Mouse (Mus musculus): ENCODE results near the gene Fos. TPM values are rescaled to one million over a fixed set of nuclear protein-coding genes. Genes with fewer than 3 reads are reported as not detected.
A peak's percentile ranks its signal among the peaks of the same experiment; 100 is the strongest.

Fos gene
- polyA plus RNA-seq, 1 experiment from 2014 or later: 11.2 TPM

DNA sequence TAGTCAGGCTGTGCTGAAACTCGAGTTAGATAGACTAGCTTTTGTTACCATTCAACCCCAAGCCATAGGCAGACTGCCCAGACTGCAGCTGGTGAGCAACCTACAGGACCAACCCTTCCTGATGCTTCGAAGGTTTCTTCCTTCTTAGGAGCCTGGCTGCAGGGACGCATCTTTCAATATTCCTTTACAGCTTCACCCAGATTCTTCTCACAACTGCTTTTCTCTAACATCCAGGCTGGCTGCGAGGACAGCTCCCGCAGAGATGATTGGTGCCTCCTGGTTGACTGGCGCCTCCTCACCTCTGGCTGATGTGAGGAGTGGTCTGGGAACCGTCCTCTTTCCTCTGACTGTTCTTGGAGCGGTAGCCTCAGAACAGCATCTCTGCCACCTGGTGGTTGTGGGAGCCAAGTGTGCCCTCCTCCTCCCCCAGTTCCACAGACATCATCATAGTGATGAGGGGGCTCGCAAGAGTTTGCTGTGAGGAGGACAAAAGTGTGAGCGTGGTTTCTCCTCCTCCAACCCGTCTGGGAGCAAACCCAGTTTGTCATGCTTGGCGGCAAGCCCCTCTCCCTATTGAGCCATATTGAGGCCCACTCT lies 14.0 kb downstream of the Fos start:
- ATAC-seq (ENCODE audit: low read depth): peak; percentile 26; the same call in 1 of the 2 replicates
- 2% methylated on average over 12 of the region's 12 CpGs for WGBS
- H3K27me3 ChIP-seq (replicated peaks; ENCODE audit: control insufficient read depth, insufficient read depth, low read length): no peaks in the 10 kb centered on the region
- H3K4me3 ChIP-seq (ENCODE audit: low read depth, low read length): peak overlapping the region; percentile 62
- no peak overlapping the region; the same call in none of the 2 replicates for H3K9ac ChIP-seq (ENCODE audit: low read depth, low read length)
- peaks cover 12% of the 10 kb centered on the region for H3K4me1 ChIP-seq (ENCODE audit: control insufficient read depth, insufficient read depth, low read length)
- peak overlapping the region; percentile 53; the same call in 1 of the 2 replicates for H3K27ac ChIP-seq (replicated peaks; ENCODE audit: low read depth, low read length)
- H3K36me3 ChIP-seq (ENCODE audit: control insufficient read depth, insufficient read depth, low read length): no peaks in the 10 kb centered on the region
- H3K9me3 ChIP-seq (ENCODE audit: control insufficient read depth, low read length): no peaks in the 10 kb centered on the region
- peak overlapping the region; percentile 96 for H3K4me2 ChIP-seq (ENCODE audit: low read depth, low read length)
- peak; percentile 85 for DNase-seq (ENCODE audit: low spot score)

DNA sequence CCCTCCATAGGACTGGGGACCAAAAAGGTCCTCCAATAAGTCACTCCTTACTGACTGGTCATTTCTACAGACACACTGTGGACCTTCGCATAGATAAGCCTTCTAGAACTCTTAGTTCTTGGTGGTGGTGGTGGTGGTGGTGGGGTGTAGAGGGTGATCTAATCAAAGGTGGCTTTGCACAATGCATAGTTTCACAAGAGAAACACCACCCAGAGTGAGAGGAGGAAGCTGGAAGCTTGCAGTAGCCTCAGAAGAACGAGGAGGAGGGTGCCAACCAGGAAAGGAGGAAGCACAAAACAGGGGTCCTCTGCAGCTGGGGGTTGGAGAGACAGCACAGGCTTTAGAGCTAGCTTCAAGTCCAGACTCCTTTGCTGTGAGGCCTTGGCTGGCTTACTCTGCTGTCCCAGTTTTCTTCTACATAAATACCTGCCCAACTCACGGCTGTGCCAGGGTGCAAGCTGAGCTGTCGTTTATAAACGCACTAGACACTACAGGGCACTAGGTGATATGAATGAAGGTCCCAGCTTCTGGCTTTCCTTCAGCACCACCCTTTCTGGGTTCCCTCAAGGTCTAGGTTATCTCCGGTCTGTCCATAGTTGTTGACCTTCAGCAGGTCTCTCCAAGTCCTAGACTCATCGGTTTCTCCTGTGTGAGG lies 15.7 kb downstream of the Fos start:
- no peak for ATAC-seq (ENCODE audit: low read depth)
- WGBS: 80% methylated on average over 7 of the region's 7 CpGs
- H3K4me3 ChIP-seq (ENCODE audit: low read depth, low read length): no peak overlapping the region

DNA sequence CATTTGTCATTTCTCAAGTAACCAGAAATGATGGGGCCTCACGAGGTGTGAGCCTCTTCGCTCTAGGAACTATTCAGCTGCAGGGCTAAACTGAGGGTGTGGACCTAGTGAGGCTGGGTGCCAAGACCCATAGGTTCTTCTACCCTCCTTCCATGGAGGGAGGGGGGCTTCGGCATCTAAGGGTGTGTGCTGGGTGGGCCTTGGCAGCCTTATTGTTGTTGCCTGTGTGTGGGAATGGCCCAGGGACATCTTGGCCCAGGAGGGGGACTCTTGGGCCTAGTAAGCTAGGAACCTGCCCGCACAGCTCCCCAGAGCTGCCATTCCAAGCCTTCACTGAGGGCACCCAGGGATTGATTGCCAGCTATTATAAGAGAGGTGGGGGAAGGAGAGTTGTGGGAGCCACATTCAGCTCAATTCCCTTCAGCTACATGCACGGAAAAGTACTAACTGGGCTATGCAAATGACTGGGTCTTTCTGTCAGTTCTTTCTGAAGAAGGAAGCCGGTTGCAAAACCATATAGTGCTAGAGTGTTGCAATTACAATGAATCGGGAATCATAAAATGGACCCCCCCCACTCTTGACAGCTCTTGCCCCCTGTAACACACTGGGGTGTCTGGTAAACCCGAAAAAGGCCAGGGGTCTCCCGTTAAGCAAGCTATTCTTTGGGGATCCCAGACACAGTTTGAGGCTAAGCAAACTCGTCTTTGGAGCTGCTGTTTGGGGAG lies 16.6 kb downstream of the Fos start:
- Histone ChIP-seq H3K36me3 (ENCODE audit: control insufficient read depth, insufficient read depth, low read length) (no peaks in the 10 kb centered on the region), H3K27me3 (replicated peaks; ENCODE audit: control insufficient read depth, insufficient read depth, low read length) (no peaks in the 10 kb centered on the region), H3K9me3 (ENCODE audit: control insufficient read depth, low read length) (no peaks in the 10 kb centered on the region), H3K4me3 (ENCODE audit: low read depth, low read length) (no peak overlapping the region), H3K9ac (ENCODE audit: low read depth, low read length) (no peak overlapping the region), H3K4me2 (ENCODE audit: low read depth, low read length) (no peak overlapping the region), H3K27ac (replicated peaks; ENCODE audit: low read depth, low read length) (0 out of 2 replicates have a peak overlapping the region, but pooled peaks have one; percentile 24), H3K4me1 (ENCODE audit: control insufficient read depth, insufficient read depth, low read length) (peaks cover 12% of the 10 kb centered on the region)
- ATAC-seq (ENCODE audit: low read depth) (no peak), DNase-seq (ENCODE audit: low spot score) (peak; percentile 54)
- WGBS: 66% methylated on average over 10 of the region's 10 CpGs

More for the DNA sequence above, 15.7 kb downstream of the Fos start:
- Histone ChIP-seq H3K36me3 (ENCODE audit: control insufficient read depth, insufficient read depth, low read length) (no peaks in the 10 kb centered on the region), H3K4me1 (ENCODE audit: control insufficient read depth, insufficient read depth, low read length) (peaks cover 12% of the 10 kb centered on the region), H3K27ac (replicated peaks; ENCODE audit: low read depth, low read length) (no peak overlapping the region), H3K4me2 (ENCODE audit: low read depth, low read length) (no peak overlapping the region), H3K9ac (ENCODE audit: low read depth, low read length) (no peak overlapping the region), H3K9me3 (ENCODE audit: control insufficient read depth, low read length) (no peaks in the 10 kb centered on the region), H3K27me3 (replicated peaks; ENCODE audit: control insufficient read depth, insufficient read depth, low read length) (no peaks in the 10 kb centered on the region)
- DNase-seq (ENCODE audit: low spot score): no peak

DNA sequence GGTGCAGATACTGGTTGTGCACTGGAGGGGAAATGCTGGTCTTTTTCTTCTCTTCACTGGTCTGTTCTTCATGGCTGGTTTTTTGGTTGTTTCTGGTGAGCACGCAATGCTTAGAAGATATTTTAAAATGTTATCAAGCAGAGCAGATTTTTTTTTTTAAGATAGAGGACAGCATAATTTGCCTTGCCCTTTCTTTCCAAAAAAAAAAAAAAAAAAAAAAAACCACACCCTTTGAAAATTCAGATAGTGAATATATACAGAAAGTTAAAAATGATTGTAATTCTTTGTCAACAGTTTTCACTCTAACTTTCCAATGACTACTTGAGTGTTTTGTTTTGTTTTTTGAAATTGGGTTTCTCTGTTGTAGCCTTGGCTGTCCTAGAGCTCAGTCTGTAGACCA lies 17.3 kb downstream of the Fos start:
- ATAC-seq (ENCODE audit: low read depth) (no peak), DNase-seq (ENCODE audit: low spot score) (no peak)
- WGBS: 91% methylated on average over 1 of the region's 1 CpGs
- H3K9ac ChIP-seq (ENCODE audit: low read depth, low read length): no peak overlapping the region
- no peaks in the 10 kb centered on the region for H3K27me3 ChIP-seq (replicated peaks; ENCODE audit: control insufficient read depth, insufficient read depth, low read length)
- H3K4me1 ChIP-seq (ENCODE audit: control insufficient read depth, insufficient read depth, low read length): peaks cover 12% of the 10 kb centered on the region
- no peak overlapping the region for H3K4me2 ChIP-seq (ENCODE audit: low read depth, low read length)
- H3K4me3 ChIP-seq (ENCODE audit: low read depth, low read length): no peak overlapping the region
- H3K36me3 ChIP-seq (ENCODE audit: control insufficient read depth, insufficient read depth, low read length): no peaks in the 10 kb centered on the region
- 0 out of 2 replicates have a peak overlapping the region, but pooled peaks have one; percentile 24 for H3K27ac ChIP-seq (replicated peaks; ENCODE audit: low read depth, low read length)
- H3K9me3 ChIP-seq (ENCODE audit: control insufficient read depth, low read length): no peaks in the 10 kb centered on the region

DNA sequence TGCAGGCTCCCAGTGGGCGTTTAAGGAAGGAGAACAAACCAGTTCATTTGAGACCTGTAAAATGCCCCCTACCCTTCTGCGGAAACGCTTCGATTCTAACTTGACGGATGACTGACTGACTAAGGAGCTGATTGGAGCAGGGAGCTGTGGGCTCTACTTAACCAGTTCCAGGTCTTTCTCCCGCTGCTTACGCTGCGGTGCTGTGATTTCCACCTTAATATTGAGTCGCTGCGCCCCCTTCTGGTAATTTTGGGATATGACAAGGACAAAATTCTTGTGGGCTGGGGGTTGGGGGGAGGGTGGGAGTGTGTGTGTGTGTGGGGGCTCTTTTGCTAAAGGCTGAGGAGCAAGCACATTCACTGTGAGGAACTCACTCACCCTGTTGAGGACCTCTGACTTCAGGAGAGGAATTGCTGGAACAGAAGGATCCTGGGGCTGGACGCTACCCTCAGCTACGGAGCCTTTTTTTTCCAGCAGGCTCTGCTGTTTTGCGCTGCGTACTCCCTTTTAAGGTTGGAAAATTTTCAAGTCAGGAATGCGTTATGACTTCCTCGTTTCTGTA lies 18.5 kb downstream of the Fos start:
- DNase-seq (ENCODE audit: low spot score) (peak; percentile 95), ATAC-seq (ENCODE audit: low read depth) (peak; percentile 78)
- Histone ChIP-seq H3K4me3 (ENCODE audit: low read depth, low read length) (peak overlapping the region; percentile 20), H3K36me3 (ENCODE audit: control insufficient read depth, insufficient read depth, low read length) (no peaks in the 10 kb centered on the region), H3K4me2 (ENCODE audit: low read depth, low read length) (peak overlapping the region; percentile 54), H3K9ac (ENCODE audit: low read depth, low read length) (peak overlapping the region; percentile 34; the same call in 1 of the 2 replicates), H3K27ac (replicated peaks; ENCODE audit: low read depth, low read length) (no peak overlapping the region), H3K27me3 (replicated peaks; ENCODE audit: control insufficient read depth, insufficient read depth, low read length) (no peaks in the 10 kb centered on the region), H3K4me1 (ENCODE audit: control insufficient read depth, insufficient read depth, low read length) (peaks cover 5% of the 10 kb centered on the region), H3K9me3 (ENCODE audit: control insufficient read depth, low read length) (no peaks in the 10 kb centered on the region)
- 22% methylated on average over 16 of the region's 16 CpGs for whole genome bisulfite sequencing

GRCm38 (mm10) chr12:85496336-85496735 lies 22.6 kb downstream of the Fos start:
- H3K36me3 ChIP-seq (ENCODE audit: control insufficient read depth, insufficient read depth, low read length): no peaks in the 10 kb centered on the region
- H3K27me3 ChIP-seq (replicated peaks; ENCODE audit: control insufficient read depth, insufficient read depth, low read length): no peaks in the 10 kb centered on the region
- no peaks in the 10 kb centered on the region for H3K4me1 ChIP-seq (ENCODE audit: control insufficient read depth, insufficient read depth, low read length)
- no peak for DNase-seq (ENCODE audit: low spot score)
- H3K27ac ChIP-seq (replicated peaks; ENCODE audit: low read depth, low read length): no peak overlapping the region
- WGBS: 85% methylated on average over 7 of the region's 7 CpGs
- H3K9me3 ChIP-seq (ENCODE audit: control insufficient read depth, low read length): no peaks in the 10 kb centered on the region
- no peak overlapping the region for H3K4me3 ChIP-seq (ENCODE audit: low read depth, low read length)
- no peak for ATAC-seq (ENCODE audit: low read depth)
- H3K4me2 ChIP-seq (ENCODE audit: low read depth, low read length): no peak overlapping the region
- no peak overlapping the region for H3K9ac ChIP-seq (ENCODE audit: low read depth, low read length)

- peak; percentile 81 for DNase-seq (ENCODE audit: low spot score)
- Histone ChIP-seq H3K9me3 (ENCODE audit: control insufficient read depth, low read length) (no peaks in the 10 kb centered on the region), H3K4me3 (ENCODE audit: low read depth, low read length) (no peak overlapping the region), H3K36me3 (ENCODE audit: control insufficient read depth, insufficient read depth, low read length) (no peaks in the 10 kb centered on the region), H3K4me2 (ENCODE audit: low read depth, low read length) (no peak overlapping the region), H3K27ac (replicated peaks; ENCODE audit: low read depth, low read length) (no peak overlapping the region), H3K4me1 (ENCODE audit: control insufficient read depth, insufficient read depth, low read length) (no peaks in the 10 kb centered on the region), H3K27me3 (replicated peaks; ENCODE audit: control insufficient read depth, insufficient read depth, low read length) (no peaks in the 10 kb centered on the region), H3K9ac (ENCODE audit: low read depth, low read length) (no peak overlapping the region)
- WGBS: 23% methylated on average over 7 of the region's 7 CpGs
- ATAC-seq (ENCODE audit: low read depth): peak; percentile 23; the same call in 1 of the 2 replicates
These were observed 23.1 kb downstream of the Fos start for GRCm38 (mm10) chr12:85496755-85497154.

DNA sequence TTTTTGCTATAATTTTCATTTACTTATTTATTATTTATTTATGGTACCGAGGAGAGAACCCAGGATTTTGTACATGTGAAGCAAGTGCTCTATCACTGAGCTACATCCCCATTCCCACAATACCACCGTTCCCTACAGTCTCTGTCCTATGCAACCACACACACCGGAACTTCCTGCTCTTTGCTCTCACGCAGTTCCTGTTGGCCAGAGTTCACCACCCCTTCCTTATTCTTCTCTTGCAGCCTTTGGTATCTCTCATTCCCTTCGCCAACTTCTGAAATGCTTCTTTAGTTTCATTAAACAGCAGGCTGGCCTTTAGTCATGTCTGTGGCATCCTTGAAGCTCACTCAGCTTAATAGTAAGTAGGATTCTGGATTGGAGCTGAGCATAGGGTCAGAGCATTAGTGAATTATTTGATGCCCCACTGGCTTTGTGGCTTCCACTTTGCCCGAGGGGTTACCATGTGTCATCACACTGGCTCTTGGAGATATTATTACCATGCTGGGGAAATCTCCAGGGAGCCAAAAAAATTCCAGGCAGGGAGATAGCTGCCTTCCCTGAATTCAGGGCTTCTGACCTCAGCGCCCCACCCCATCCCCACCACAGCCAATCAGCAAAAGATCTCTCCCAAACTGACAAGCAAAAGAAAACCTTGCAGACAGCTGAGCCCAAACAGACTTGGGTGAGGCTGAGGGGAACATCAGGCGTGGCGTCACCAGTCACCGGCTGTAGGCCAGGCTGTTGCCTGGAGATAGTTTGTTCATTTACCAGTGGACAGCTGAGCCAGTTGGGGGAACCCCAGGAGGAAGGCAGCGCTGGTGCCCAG lies 23.8 kb downstream of the Fos start:
- H3K4me3 ChIP-seq (ENCODE audit: low read depth, low read length): no peak overlapping the region
- DNase-seq (ENCODE audit: low spot score) (peak; percentile 77), ATAC-seq (ENCODE audit: low read depth) (peak; percentile 78)
- H3K9me3 ChIP-seq (ENCODE audit: control insufficient read depth, low read length): 0 out of 2 replicates have a peak, but pooled peaks cover 3% of the 10 kb centered on the region
- H3K27me3 ChIP-seq (replicated peaks; ENCODE audit: control insufficient read depth, insufficient read depth, low read length): no peaks in the 10 kb centered on the region
- H3K9ac ChIP-seq (ENCODE audit: low read depth, low read length): no peak overlapping the region
- no peaks in the 10 kb centered on the region for H3K4me1 ChIP-seq (ENCODE audit: control insufficient read depth, insufficient read depth, low read length)
- no peak overlapping the region for H3K4me2 ChIP-seq (ENCODE audit: low read depth, low read length)
- H3K36me3 ChIP-seq (ENCODE audit: control insufficient read depth, insufficient read depth, low read length): no peaks in the 10 kb centered on the region
- H3K27ac ChIP-seq (replicated peaks; ENCODE audit: low read depth, low read length): 0 out of 2 replicates have a peak overlapping the region, but pooled peaks have one; percentile 15
- 57% methylated on average over 11 of the region's 11 CpGs for WGBS

Measured in embryonic facial prominence, embryonic 14.5 days (tissue).